17 mouse cellular contexts compared by ENCODE assay signal in genomic region chr9:90260079-90260478, GRCm38 (mm10). TPM values are rescaled to one million over a fixed set of nuclear protein-coding genes. Genes with fewer than 3 reads are reported as not detected.
DNase-seq lines count a peak whose midpoint lies in the region; ATAC-seq and TF ChIP-seq lines count a peak whose summit lies in the region.
"Had no signal": no experiment of that assay in that cellular context is flagged by ENCODE, and none has a peak within 500 bp of the region (broad histone marks: within the 10 kb centered on the region; RNA-seq: fewer than 3 reads in every experiment).

No protein-coding gene starts in this region.

- peaks cover 46% of the 10 kb centered on the region for H3K4me1 ChIP-seq in heart, embryonic 11.5 days (ENCODE audit: control insufficient read depth, insufficient read depth, low read length)
- H3K4me1 ChIP-seq in liver, adult 2 months (ENCODE audit: control insufficient read depth, insufficient read depth, low read length), result peaks cover 51% of the 10 kb centered on the region
- peaks cover 94% of the 10 kb centered on the region for H3K4me1 ChIP-seq in liver, embryonic 15.5 days (replicated peaks)

- no peak overlapping the region for H3K9ac ChIP-seq in heart, embryonic 11.5 days (ENCODE audit: low read depth, low read length)
- no peak overlapping the region for H3K9ac ChIP-seq in liver, adult 2 months (ENCODE audit: low read depth, low read length)
- peak overlapping the region; percentile 36; the same call in 1 of the 2 replicates for H3K9ac ChIP-seq in liver, embryonic 15.5 days
- H3K9ac ChIP-seq: embryonic facial prominence, embryonic 13.5 days; hindbrain, embryonic 15.5 days; limb, embryonic 12.5 days had no signal

- H3K79me2 ChIP-seq in liver, adult 2 months (ENCODE audit: control insufficient read depth, insufficient read depth, low read length), result peaks cover 40% of the 10 kb centered on the region; the same call in 1 of the 2 replicates

- no peak for DNase-seq in heart, postnatal 10 days
- DNase-seq in liver, adult 2 months (ENCODE audit: extremely low read depth, low read depth, low spot score), result no peak
- no peak for DNase-seq in liver
- no peak for DNase-seq in embryo, embryonic 11 days
- DNase-seq: B cell, adult 2 months; cerebellum, adult 11 months had no signal

- no peaks in the 10 kb centered on the region for H3K9me3 ChIP-seq in heart, embryonic 11.5 days (replicated peaks; ENCODE audit: control insufficient read depth, low read length)
- no peaks in the 10 kb centered on the region for H3K9me3 ChIP-seq in liver, embryonic 15.5 days (replicated peaks)
- H3K9me3 ChIP-seq: embryonic facial prominence, embryonic 13.5 days; hindbrain, embryonic 15.5 days; limb, embryonic 12.5 days had no signal

- TF ChIP-seq CTCF in liver, adult 2 months (IDR thresholded peaks at IDR 0.05; ENCODE audit: low read depth, low read length), result no peak

- ATAC-seq in heart, embryonic 11.5 days (replicated peaks; ENCODE audit: insufficient number of reproducible peaks, low FRiP score, low TSS enrichment), result no peak
- peak; percentile 9 for ATAC-seq in activated CD4-positive, CD25-positive, alpha-beta regulatory T cell, adult 4 months
- ATAC-seq in liver, embryonic 15.5 days (ENCODE audit: insufficient read depth), result no peak
- no peak for ATAC-seq in megakaryocyte progenitor cell, adult 5-6 weeks (replicated peaks; ENCODE audit: poor library complexity)
- ATAC-seq: midbrain, embryonic 16.5 days had no signal

- H3K4me3 ChIP-seq in heart, embryonic 11.5 days (ENCODE audit: low read depth, low read length), result no peak overlapping the region
- H3K4me3 ChIP-seq in liver, adult 2 months (ENCODE audit: insufficient read depth, low read depth, low read length), result no peak overlapping the region
- no peak overlapping the region for H3K4me3 ChIP-seq in liver, embryonic 15.5 days (replicated peaks)
- H3K4me3 ChIP-seq: embryonic facial prominence, embryonic 13.5 days; hindbrain, embryonic 15.5 days; layer of hippocampus, adult 2 months; left cerebral cortex, adult 2 months; limb, embryonic 12.5 days had no signal

- TF ChIP-seq POLR2A in liver, adult 2 months (IDR thresholded peaks at IDR 0.05; ENCODE audit: extremely low read depth, insufficient read depth, low read length), result no peak

- peak overlapping the region; percentile 83 for H3K27ac ChIP-seq in heart, embryonic 11.5 days (ENCODE audit: low read depth, low read length)
- peak overlapping the region; percentile 58 for H3K27ac ChIP-seq in liver, adult 2 months (replicated peaks; ENCODE audit: insufficient read depth, low read depth, low read length)
- peak overlapping the region; percentile 85 for H3K27ac ChIP-seq in liver, embryonic 15.5 days (replicated peaks)
- H3K27ac ChIP-seq: embryonic facial prominence, embryonic 13.5 days; hindbrain, embryonic 15.5 days; layer of hippocampus, adult 2 months; left cerebral cortex, adult 2 months; limb, embryonic 12.5 days; macrophage had no signal

- H3K4me2 ChIP-seq in heart, embryonic 11.5 days, result no peak overlapping the region; the same call in 1 of the 2 replicates
- H3K4me2 ChIP-seq in liver, embryonic 15.5 days, result peak overlapping the region; percentile 52
- H3K4me2 ChIP-seq: embryonic facial prominence, embryonic 13.5 days; hindbrain, embryonic 15.5 days; limb, embryonic 12.5 days had no signal

- intact Hi-C loops in heart, postnatal 10 days (cut with DNase I), result no loop called here

- no peaks in the 10 kb centered on the region for H3K27me3 ChIP-seq in heart, embryonic 11.5 days (ENCODE audit: control insufficient read depth, insufficient read depth, low read length)
- no peaks in the 10 kb centered on the region for H3K27me3 ChIP-seq in liver, adult 2 months (ENCODE audit: control insufficient read depth, insufficient read depth, low read length)
- H3K27me3 ChIP-seq in liver, embryonic 15.5 days, result no peaks in the 10 kb centered on the region
- H3K27me3 ChIP-seq: embryonic facial prominence, embryonic 13.5 days; hindbrain, embryonic 15.5 days; limb, embryonic 12.5 days had no signal

- H3K36me3 ChIP-seq in heart, embryonic 11.5 days (ENCODE audit: control insufficient read depth, insufficient read depth, low read length), result no peaks in the 10 kb centered on the region
- peaks cover under 1% of the 10 kb centered on the region; the same call in 1 of the 2 replicates for H3K36me3 ChIP-seq in liver, adult 2 months (ENCODE audit: control insufficient read depth, insufficient read depth, low read length)
- H3K36me3 ChIP-seq in liver, embryonic 15.5 days (replicated peaks), result peaks cover 26% of the 10 kb centered on the region
- H3K36me3 ChIP-seq: hindbrain, embryonic 15.5 days; limb, embryonic 12.5 days had no signal

- WGBS in heart, embryonic 11.5 days (ENCODE audit: insufficient replicate concordance), result 54% methylated on average over 6 of the region's 6 CpGs
- 21% methylated on average over 6 of the region's 6 CpGs for WGBS in liver, adult 2 months
- WGBS in liver, embryonic 15.5 days (ENCODE audit: insufficient replicate concordance), result 38% methylated on average over 6 of the region's 6 CpGs

RNA-seq across cellular contexts. Expression of gene Tbc1d2b, which starts 10.5 kb away (rescaled TPM):
- 6.3 and 6.7 TPM in 2 replicates for polyA plus RNA-seq in heart, embryonic 11.5 days (2014; fragmentation: Nextera tagmentation; extraction: Ambion mirVana)
- 10 to 100 TPM; 16.8 to 21.6 TPM for total RNA-seq in heart, postnatal 10 days (2021)
- total RNA-seq in liver, adult 2 months (2014; rRNA removed), result 14.1 and 22.1 TPM in 2 replicates
- 12.7 and 16.9 TPM in 2 replicates for polyA plus RNA-seq in liver, adult 2 months (2012; rRNA removed)
- polyA plus RNA-seq in activated CD4-positive, CD25-positive, alpha-beta regulatory T cell, adult 4 months (2017; shearing (Covaris generic)), result 10 to 100 TPM; 10.2 to 11.4 TPM
- polyA plus RNA-seq in liver, embryonic 15.5 days (2015; fragmentation: Nextera tagmentation; extraction: Ambion mirVana), result 7.7 and 9.1 TPM in 2 replicates
- 49.8 and 51.4 TPM in 2 replicates for total RNA-seq in megakaryocyte progenitor cell, adult 5-6 weeks (2015)
- 46.2 and 56.7 TPM in 2 replicates for total RNA-seq in megakaryocyte progenitor cell, adult 5-6 weeks (2017)
